7 mouse cellular contexts compared by ENCODE assay signal in genomic region chr13:63430681-63431029, GRCm38 (mm10).
DNase-seq lines count a peak whose midpoint lies in the region; ATAC-seq and TF ChIP-seq lines count a peak whose summit lies in the region.

No protein-coding gene starts in this region.

- no peak for TF ChIP-seq CTCF in lung, postnatal 0 days (IDR thresholded peaks at IDR 0.05)

- ATAC-seq in lung, postnatal 0 days = peak; percentile 27
- ATAC-seq in hindbrain, embryonic 15.5 days (ENCODE audit: low FRiP score, low read depth) = peak; percentile 74
- peak; percentile 86 for ATAC-seq in midbrain, embryonic 15.5 days (replicated peaks)

- H3K9ac ChIP-seq in lung, postnatal 0 days (replicated peaks; ENCODE audit: low read depth) = peak overlapping the region; percentile 81
- H3K9ac ChIP-seq in hindbrain, embryonic 15.5 days = peak overlapping the region; percentile 56
- H3K9ac ChIP-seq in midbrain, embryonic 15.5 days = peak overlapping the region; percentile 64

- H3K27me3 ChIP-seq in lung, postnatal 0 days (replicated peaks; ENCODE audit: insufficient read depth, low read length) = no peaks in the 10 kb centered on the region
- H3K27me3 ChIP-seq in hindbrain, embryonic 15.5 days = no peaks in the 10 kb centered on the region
- no peaks in the 10 kb centered on the region for H3K27me3 ChIP-seq in midbrain, embryonic 15.5 days (replicated peaks)

- peak overlapping the region; percentile 61 for H3K4me3 ChIP-seq in lung, postnatal 0 days (ENCODE audit: low read depth, low read length)
- H3K4me3 ChIP-seq in hindbrain, embryonic 15.5 days = peak overlapping the region; percentile 71
- H3K4me3 ChIP-seq in midbrain, embryonic 15.5 days = peak overlapping the region; percentile 66

- no peak for TF ChIP-seq EP300 in lung, postnatal 0 days (IDR thresholded peaks at IDR 0.05)

- peak overlapping the region; percentile 96 for H3K27ac ChIP-seq in lung, postnatal 0 days (ENCODE audit: low read length)
- peak overlapping the region; percentile 97 for H3K27ac ChIP-seq in hindbrain, embryonic 15.5 days (replicated peaks)
- H3K27ac ChIP-seq in midbrain, embryonic 15.5 days = peak overlapping the region; percentile 91

- H3K36me3 ChIP-seq in lung, postnatal 0 days (ENCODE audit: insufficient read depth, low read length) = no peaks in the 10 kb centered on the region
- no peaks in the 10 kb centered on the region for H3K36me3 ChIP-seq in hindbrain, embryonic 15.5 days
- H3K36me3 ChIP-seq in midbrain, embryonic 15.5 days (replicated peaks) = no peaks in the 10 kb centered on the region

- peak overlapping the region; percentile 62 for H3K4me2 ChIP-seq in lung, postnatal 0 days (replicated peaks; ENCODE audit: low read depth, low read length)
- H3K4me2 ChIP-seq in hindbrain, embryonic 15.5 days = peak overlapping the region; percentile 60
- H3K4me2 ChIP-seq in midbrain, embryonic 15.5 days = peak overlapping the region; percentile 67

- DNase-seq in lung, postnatal 0 days (ENCODE audit: low spot score) = peak; percentile 66
- DNase-seq in lung, adult 18-20 months = no peak
- DNase-seq in embryo, embryonic 11 days = peak; percentile 80
- no peak for DNase-seq in cerebellum, postnatal 10 days
- no peak for DNase-seq in testis, postnatal 14 days (ENCODE audit: low spot score)

- H3K9me3 ChIP-seq in lung, postnatal 0 days (ENCODE audit: low read length) = no peaks in the 10 kb centered on the region
- H3K9me3 ChIP-seq in hindbrain, embryonic 15.5 days = no peaks in the 10 kb centered on the region
- H3K9me3 ChIP-seq in midbrain, embryonic 15.5 days = no peaks in the 10 kb centered on the region

- WGBS in lung, postnatal 0 days = 0% methylated on average over 4 of the region's 4 CpGs
- 1% methylated on average over 4 of the region's 4 CpGs for WGBS in hindbrain, embryonic 15.5 days
- WGBS in midbrain, embryonic 15.5 days = 0% methylated on average over 4 of the region's 4 CpGs

- H3K4me1 ChIP-seq in lung, postnatal 0 days (ENCODE audit: insufficient read depth, low read depth, low read length) = no peaks in the 10 kb centered on the region
- H3K4me1 ChIP-seq in hindbrain, embryonic 15.5 days (replicated peaks) = peaks cover 12% of the 10 kb centered on the region
- peaks cover 8% of the 10 kb centered on the region; the same call in 1 of the 2 replicates for H3K4me1 ChIP-seq in midbrain, embryonic 15.5 days

Comparison
In these comparisons a context has a peak if more than half of its experiments do, and no peak if none do; other contexts are left out.
1. DNase-seq: peak in lung, postnatal 0 days (single experiment) and embryo, embryonic 11 days (single experiment); none in lung, adult 18-20 months (0 of 2), cerebellum, postnatal 10 days (0 of 2) and testis, postnatal 14 days (single experiment).
2. ATAC-seq: peak in every context shown above with its lines; median percentile 86 in midbrain, embryonic 15.5 days; 74 in hindbrain, embryonic 15.5 days; 27 in lung, postnatal 0 days.
3. Peak in every context shown above with its lines, with median percentiles within 50 percentile points of each other: H3K27ac ChIP-seq, H3K4me2 ChIP-seq, H3K4me3 ChIP-seq and H3K9ac ChIP-seq.